Mouse (Mus musculus) limb, embryonic 15.5 days (tissue): Measurements from ENCODE around the gene Pdcd6. TPM values are rescaled to one million over a fixed set of nuclear protein-coding genes. Genes with fewer than 3 reads are reported as not detected.

Experiments used
- ATAC-seq: fragments of 200-750 bp; cut with Nextera tagmentation; 2 replicates; pipeline ENCODE4 v1.8.0; 2017; ENCODE audit warnings: low read depth, moderate TSS enrichment; ENCODE audit not compliant: insufficient number of reproducible peaks, low FRiP score, low TSS enrichment
- H3K27ac ChIP-seq: fragments of 300-500 bp; sonication (generic); 2 replicates; pipeline ENCODE4 v1.5.1; 2015; ENCODE audit warnings: moderate library complexity, mild to moderate bottlenecking, inconsistent platforms
- H3K27me3 ChIP-seq: fragments of 300-500 bp; sonication (generic); 2 replicates; pipeline ENCODE4 v1.6.1; 2015; ENCODE audit warnings: inconsistent platforms
- H3K36me3 ChIP-seq: fragments of 300-500 bp; sonication (generic); 2 replicates; pipeline ENCODE4 v1.6.1; 2015; ENCODE audit warnings: inconsistent platforms
- H3K4me1 ChIP-seq: fragments of 300-500 bp; sonication (generic); 2 replicates; pipeline ENCODE4 v1.6.1; 2015; ENCODE audit warnings: inconsistent platforms
- H3K4me2 ChIP-seq: fragments of 300-500 bp; sonication (generic); 2 replicates; pipeline ENCODE4 v1.6.1; 2015; ENCODE audit warnings: mild to moderate bottlenecking, inconsistent platforms
- H3K4me3 ChIP-seq: fragments of 300-500 bp; sonication (generic); 2 replicates; pipeline ENCODE4 v1.5.1; 2015; ENCODE audit warnings: mild to moderate bottlenecking, inconsistent platforms
- H3K9ac ChIP-seq: fragments of 300-500 bp; sonication (generic); 2 replicates; pipeline ENCODE4 v1.6.1; 2015; ENCODE audit warnings: inconsistent platforms
- H3K9me3 ChIP-seq: fragments of 300-500 bp; sonication (generic); 2 replicates; pipeline ENCODE4 v1.6.1; 2016; ENCODE audit warnings: inconsistent platforms
- WGBS: fragments of 180-500 bp; shearing (Covaris S2); methylation state at CpG from one replicate; pipeline ENCODE4 v1.1.7; 2015; 5-methylcytosine and 5-hydroxymethylcytosine counted together
- polyA plus RNA-seq: library from polyadenylated mRNA; unstranded; fragments of >200 nt; fragmentation: Nextera tagmentation; extraction: Ambion mirVana; gene quantifications from 2 replicates; pipeline ENCODE4 v1.2.1, GENCODE M21; 2015

Pdcd6 gene
- polyA plus RNA-seq, 1 experiment from 2014 or later = 158 TPM

GRCm38 (mm10) chr13:74260231-74260992, 57.0 kb downstream of the Pdcd6 start:
- H3K4me2 ChIP-seq = peak overlapping the region; percentile 87
- peaks cover 9% of the 10 kb centered on the region; the same call in 1 of the 2 replicates for H3K4me1 ChIP-seq
- peak overlapping the region; percentile 55 for H3K27ac ChIP-seq
- no peaks in the 10 kb centered on the region for H3K9me3 ChIP-seq
- ATAC-seq = peak; percentile 74; the same call in 1 of the 2 replicates
- WGBS = 2% methylated on average over 10 of the region's 10 CpGs
- peak overlapping the region; percentile 48 for H3K4me3 ChIP-seq
- H3K27me3 ChIP-seq = no peaks in the 10 kb centered on the region
- peak overlapping the region; percentile 67 for H3K9ac ChIP-seq
- H3K36me3 ChIP-seq = no peaks in the 10 kb centered on the region

GRCm38 (mm10) chr13:74259460-74260230, 57.7 kb downstream of the Pdcd6 start:
- Histone ChIP-seq H3K27me3 (no peaks in the 10 kb centered on the region), H3K4me1 (peaks cover 9% of the 10 kb centered on the region; the same call in 1 of the 2 replicates), H3K9ac (peak overlapping the region; percentile 67), H3K9me3 (no peaks in the 10 kb centered on the region), H3K36me3 (no peaks in the 10 kb centered on the region), H3K27ac (peak overlapping the region; percentile 55), H3K4me3 (peak overlapping the region; percentile 48), H3K4me2 (peak overlapping the region; percentile 87)
- peak; percentile 66; the same call in 1 of the 2 replicates for ATAC-seq
- 4% methylated on average over 35 of the region's 35 CpGs for WGBS

Other genes starting within 250 kb of the Pdcd6 start
- gene Slc9a3, start 196.1 kb downstream of the Pdcd6 start, polyA plus RNA-seq = 0.04 and 0.21 TPM in 2 replicates
- 79.0 and 82.2 TPM in 2 replicates for gene Exoc3, start 108.8 kb downstream of the Pdcd6 start, polyA plus RNA-seq
- gene Ahrr, start 25.2 kb downstream of the Pdcd6 start, polyA plus RNA-seq = 3.9 and 4.0 TPM in 2 replicates
- 217 and 241 TPM in 2 replicates for gene Sdha, start 32.7 kb upstream of the Pdcd6 start, polyA plus RNA-seq
- gene Ccdc127, start 32.7 kb upstream of the Pdcd6 start, polyA plus RNA-seq = 63.9 and 67.0 TPM in 2 replicates
- gene Lrrc14b, start 46.4 kb upstream of the Pdcd6 start, polyA plus RNA-seq = 0.10 TPM in 1 of 2 replicates, not detected in the other
- gene Zfp72, start 73.3 kb upstream of the Pdcd6 start, polyA plus RNA-seq = 5.5 and 5.7 TPM in 2 replicates
- 71.0 and 73.1 TPM in 2 replicates for gene Ftl1-ps1, start 82.1 kb upstream of the Pdcd6 start, polyA plus RNA-seq
- gene Zfp825, start 176.4 kb upstream of the Pdcd6 start, polyA plus RNA-seq = 20.1 and 21.5 TPM in 2 replicates